Mouse (Mus musculus) skeletal muscle tissue, adult 2 months (tissue): ENCODE measurements around the gene Mcts2.

Source experiments
- DNase-seq: peaks from one replicate; pipeline ENCODE4 v3.0.0-alpha.2; 2012; ENCODE audit warnings: low read depth, low spot score

Mcts2 gene

DNA sequence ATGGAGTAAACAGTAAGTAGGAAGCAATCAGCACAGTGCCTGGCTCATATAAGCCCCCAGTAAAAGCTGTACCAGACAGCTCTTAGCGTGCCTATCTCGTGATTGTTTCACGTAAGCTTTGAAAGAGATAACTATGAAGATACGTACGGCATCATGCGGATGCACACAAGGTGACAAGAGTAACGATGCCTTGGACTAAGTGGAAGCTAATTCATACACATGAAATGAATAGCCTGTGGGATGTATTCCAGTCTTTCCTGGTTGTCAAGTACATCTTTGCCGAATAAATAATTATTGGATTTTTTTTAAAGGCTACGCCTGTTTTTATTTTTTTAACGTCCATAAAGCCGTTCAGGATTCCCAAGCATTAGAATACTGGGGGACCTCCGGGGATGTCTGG is 436 bp upstream of the Mcts2 start:
- DNase-seq: no peak

GRCm38 (mm10) chr2:152691564-152692217 is 4.9 kb downstream of the Mcts2 start:
- no peak for DNase-seq

DNA sequence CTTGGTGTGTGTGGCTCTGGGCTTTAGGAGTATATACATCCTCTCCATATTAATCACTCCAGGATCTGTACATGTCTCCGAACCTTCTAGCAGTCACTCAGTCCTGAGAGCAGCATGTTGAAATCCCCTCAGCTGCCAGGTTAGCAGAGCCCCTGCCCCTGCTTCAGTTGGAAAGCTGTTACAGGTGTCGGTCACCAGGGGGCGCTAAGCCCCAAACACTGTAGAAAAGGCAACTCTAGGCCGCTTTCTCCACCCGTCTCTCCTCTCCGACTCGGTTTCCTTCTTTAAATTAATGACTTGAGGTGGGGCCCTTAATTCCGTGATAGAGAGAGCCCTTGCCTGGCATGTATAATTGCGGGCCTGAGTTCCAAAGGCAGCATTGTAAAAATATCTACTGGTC is 6.4 kb downstream of the Mcts2 start:
- DNase-seq: peak; percentile 58

GRCm38 (mm10) chr2:152693735-152694134 is 6.9 kb downstream of the Mcts2 start:
- no peak for DNase-seq

DNA sequence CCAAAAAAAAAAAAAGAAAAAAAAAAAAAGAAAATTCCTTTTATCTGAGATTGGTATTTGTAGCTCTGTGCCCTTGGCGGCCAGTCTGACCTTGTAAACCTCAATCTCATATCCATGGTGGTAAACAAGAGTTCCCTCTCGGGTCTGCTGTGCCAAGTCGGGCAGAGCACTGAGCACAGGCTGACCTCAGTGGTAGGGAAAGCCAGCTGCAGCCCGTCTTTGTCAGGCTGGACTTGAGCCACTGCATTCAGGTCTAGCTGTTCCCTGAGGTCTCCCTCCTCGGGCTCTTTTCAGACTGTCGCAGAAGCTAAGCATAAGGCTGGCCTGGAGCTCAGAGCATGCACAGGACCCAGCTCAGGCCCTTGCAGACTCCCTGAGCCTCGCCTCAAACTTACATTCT is 7.9 kb downstream of the Mcts2 start:
- DNase-seq: peak; percentile 44

- no peak for DNase-seq
These were observed 9.2 kb downstream of the Mcts2 start for GRCm38 (mm10) chr2:152696016-152696415.

DNA sequence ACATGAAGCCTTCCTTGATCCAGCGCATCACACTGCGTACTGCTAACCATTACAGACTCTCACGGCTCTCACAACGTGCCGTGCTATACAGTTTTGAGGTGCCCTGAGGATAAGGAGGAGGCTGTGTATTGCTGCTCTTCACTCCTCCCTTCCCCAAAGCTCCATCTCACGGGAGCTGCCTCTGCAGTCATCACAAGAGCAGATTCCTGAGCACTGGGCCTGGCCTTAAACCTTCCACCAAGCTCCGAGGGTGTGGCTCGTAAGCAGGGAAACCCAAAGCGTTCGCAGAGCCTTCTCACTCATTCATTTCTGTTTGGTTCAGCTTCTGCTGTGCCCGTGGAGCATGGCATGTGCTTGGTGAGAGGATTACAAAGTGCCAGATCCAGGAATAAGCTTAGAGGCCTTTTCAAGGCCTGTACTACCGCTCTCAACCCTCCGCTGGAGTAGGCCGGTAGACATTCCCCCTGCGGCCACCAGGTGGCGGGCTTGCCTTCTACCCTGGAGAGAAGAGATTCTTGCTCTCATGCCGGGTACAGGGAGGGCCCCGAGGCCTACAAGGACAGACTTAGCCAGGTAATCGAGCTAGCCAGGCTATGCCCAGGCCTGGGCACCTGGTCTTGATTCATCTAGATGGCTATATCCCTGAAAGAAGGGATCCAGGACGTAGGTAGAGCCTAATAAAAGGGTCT is 9.8 kb downstream of the Mcts2 start:
- DNase-seq: peak; percentile 89

DNA sequence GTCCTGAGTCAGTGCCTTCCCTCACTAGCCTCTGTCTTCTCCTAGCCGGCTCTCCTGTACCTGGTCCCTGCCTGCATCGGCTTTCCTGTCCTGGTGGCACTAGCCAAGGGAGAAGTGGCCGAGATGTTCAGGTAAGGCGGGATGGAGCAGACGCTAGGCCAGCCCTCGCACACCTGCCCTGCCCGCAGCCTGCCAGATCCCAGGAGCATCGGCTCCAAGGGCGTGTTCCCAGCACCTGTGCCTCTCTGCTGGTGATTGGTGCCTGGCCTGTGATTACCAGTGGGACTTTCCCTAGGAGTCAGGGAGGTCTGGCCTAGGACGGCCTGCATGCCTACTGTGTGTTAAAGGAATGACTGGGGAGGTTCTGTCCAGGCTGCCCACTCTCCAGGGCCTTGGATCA is 13.3 kb downstream of the Mcts2 start:
- no peak for DNase-seq

DNA sequence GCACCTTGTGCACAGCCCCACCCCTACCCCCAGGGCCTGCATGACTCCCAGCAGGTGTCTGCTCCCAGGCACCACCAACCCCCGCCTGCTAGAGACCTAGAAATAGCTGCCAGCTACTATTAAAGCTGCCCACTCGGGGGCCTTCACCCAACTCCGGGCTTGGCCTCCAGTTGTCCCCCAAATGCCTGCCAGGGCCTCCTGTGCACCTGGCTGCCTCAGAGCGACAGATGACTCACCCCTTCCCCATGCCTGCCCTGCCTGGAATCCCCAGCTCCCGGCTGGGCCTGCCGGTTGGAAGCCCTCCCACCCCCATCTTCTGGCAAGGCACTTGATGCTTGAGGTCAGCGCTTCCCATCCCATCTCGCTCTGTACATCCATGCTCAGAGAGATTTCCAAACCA is 13.9 kb downstream of the Mcts2 start:
- no peak for DNase-seq

GRCm38 (mm10) chr2:152703596-152704255 is 16.9 kb downstream of the Mcts2 start:
- DNase-seq: no peak

DNA sequence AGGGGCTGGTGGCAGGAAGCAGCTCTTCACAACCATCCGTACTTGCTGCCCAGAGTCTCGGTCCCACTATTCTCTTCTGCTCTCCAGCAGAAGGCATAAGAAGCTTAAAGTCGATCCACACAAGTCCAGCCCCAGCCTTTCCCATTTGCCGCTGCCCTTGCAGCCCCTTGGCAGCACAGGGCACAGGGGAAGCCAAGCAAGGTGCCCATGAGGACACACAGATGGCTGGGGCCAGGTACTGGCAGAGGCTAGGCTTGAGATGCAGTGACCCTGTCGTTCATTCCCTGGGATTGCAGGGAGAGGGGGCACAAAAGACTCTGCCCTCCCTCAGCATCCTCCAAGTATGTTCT is 17.4 kb downstream of the Mcts2 start:
- no peak for DNase-seq

- DNase-seq: no peak
These were observed 18.1 kb downstream of the Mcts2 start for GRCm38 (mm10) chr2:152704811-152705370.

DNA sequence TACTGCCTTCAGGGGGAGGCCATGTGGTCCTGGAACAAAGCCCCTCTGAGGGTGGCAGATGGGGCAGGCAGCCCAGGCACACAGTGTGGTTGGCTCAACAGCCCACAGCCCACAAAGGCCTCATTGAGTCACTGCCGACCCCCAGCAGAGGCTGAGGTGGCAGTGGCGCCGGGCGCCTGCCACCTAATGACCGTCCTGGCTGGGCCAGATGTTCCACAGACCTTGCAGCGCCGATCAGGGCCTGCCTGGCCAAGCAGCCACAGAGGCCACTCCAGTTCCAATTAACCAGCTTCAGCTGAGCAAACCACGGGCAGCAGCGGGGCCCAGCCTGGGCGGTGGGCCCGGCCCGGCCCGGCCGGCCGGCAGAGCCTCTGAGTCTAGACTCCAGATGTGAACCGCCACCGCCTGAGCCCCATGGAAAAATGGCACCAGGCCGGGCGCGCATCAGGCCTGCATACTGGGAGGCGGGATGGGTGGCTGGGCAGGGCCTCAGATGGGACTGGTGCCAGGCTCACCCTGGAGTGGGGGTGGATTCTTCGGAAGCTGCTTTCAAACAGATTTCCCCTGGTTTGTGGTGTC is 19.2 kb downstream of the Mcts2 start:
- DNase-seq: peak; percentile 59

DNA sequence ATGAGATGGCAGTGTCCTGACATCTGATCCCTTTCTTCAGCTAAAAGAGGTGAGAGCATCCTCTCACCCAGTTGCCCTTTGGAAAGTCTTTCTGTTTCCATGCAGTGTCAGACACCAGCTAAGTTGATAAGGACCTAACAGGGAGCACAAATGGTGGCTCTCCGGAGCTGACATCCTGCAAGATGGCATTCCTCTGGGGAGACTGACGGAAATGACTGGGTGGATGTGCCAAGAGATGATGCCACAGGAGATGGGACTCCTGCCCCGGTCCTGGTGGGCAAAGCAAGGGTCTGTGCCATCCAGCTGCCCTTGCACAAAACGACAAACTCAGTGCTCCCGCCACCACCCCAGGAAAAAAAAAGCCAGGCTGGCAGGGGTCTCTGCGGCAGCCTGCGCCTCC is 20.4 kb downstream of the Mcts2 start:
- no peak for DNase-seq

GRCm38 (mm10) chr2:152707627-152708026 is 20.8 kb downstream of the Mcts2 start:
- DNase-seq: peak; percentile 87

DNA sequence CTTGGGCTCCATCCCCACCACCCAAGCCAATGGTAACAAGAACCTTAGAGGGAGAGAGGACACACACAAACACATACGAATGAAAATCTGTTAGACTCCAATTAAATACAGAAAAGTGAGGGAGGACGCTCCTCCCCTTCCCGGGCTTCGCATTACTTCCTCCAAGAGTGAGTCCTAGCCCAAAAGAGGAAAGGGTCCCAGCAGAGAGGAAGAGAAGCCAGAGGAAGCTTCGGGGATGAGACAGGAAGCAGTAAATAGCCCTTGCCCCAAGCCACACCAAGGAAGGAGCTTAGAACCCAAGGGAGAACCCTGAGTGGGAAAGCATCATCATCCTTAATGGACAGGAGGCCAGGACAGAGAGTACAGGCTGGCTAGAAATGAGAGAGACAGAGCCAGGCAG is 22.2 kb downstream of the Mcts2 start:
- no peak for DNase-seq

- no peak for DNase-seq
These were observed 29.5 kb downstream of the Mcts2 start for GRCm38 (mm10) chr2:152716241-152716772.

DNA sequence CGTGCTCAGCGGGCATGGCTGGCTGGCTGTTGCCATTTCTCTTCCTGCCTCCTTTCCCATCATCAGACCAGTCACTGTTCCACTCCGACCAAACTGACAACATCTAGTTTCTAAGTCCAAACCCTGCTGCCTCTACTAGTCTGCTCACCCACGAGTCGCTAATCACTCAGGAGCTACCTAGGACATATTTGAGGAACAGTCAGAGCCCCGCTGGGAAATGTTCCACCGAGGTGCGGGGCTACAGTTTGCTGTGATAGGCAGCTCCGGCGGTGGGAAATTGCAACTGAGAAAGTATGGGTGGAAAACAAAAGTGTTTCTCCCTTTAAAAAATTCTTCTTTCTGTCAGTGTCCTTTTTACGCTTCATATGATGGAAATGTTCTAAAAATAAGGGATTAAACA is 30.8 kb downstream of the Mcts2 start:
- no peak for DNase-seq

- DNase-seq: no peak
These were observed 31.2 kb downstream of the Mcts2 start for GRCm38 (mm10) chr2:152718076-152718475.

GRCm38 (mm10) chr2:152723651-152724331 is 37.0 kb downstream of the Mcts2 start:
- DNase-seq: no peak

DNA sequence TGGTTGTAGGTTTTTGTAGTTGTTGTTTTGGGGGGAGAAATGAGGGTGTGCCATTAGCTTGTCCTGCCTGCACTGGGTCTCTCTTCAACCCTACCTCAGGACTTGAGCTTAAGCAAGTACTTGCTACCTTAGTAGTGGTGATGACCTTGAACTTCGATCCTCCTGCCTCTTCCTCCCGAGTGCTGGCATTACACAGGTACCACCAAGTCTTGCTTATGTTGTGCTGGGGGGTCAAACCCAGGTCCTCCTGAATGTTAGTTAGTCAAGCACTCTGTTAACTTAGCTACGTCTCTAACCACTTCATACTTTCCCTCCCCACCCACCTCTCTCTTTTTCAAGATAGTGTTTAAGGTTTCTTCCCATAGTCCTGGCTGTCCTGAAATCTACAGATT is 37.5 kb downstream of the Mcts2 start:
- DNase-seq: no peak
